Mouse (Mus musculus) spleen, adult 2 months (tissue): ENCODE measurements around the gene Fyn.

Experiments used
- CTCF ChIP-seq: fragments of 200-500 bp; IDR thresholded peaks from 2 replicates; pipeline ENCODE4 v1.5.1; 2011; ENCODE audit warnings: mild to moderate bottlenecking, inconsistent platforms; ENCODE audit not compliant: insufficient read depth, insufficient read length, insufficient replicate concordance; ENCODE audit errors: extremely low read depth
- POLR2A ChIP-seq: fragments of 200-500 bp; IDR thresholded peaks from 2 replicates; pipeline ENCODE4 v1.6.1; 2011; ENCODE audit warnings: low read depth, low read length, inconsistent platforms

DNA sequence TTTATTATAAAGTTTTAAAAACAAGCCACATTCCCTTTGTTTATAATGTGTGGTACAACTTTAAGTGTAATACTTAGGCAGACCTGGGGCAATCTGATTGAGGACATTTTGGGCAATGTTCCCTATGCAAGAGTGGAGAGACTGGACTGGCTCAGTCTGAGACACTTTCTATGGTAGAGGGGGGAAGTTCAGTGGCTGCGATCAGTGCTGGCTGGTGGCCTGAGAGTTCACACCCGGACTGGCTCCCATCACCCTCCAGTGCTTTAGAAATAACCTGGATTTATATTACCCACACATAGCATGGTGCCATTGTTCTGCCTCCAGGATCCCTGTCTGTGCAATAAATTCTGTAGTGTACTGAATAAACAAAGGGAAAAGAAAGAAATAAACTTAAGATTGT, 243.5 kb downstream of the Fyn start:
- TF ChIP-seq POLR2A (no peak), CTCF (no peak)
